Mouse (Mus musculus): ENCODE data around the gene Slc22a14.

DNA sequence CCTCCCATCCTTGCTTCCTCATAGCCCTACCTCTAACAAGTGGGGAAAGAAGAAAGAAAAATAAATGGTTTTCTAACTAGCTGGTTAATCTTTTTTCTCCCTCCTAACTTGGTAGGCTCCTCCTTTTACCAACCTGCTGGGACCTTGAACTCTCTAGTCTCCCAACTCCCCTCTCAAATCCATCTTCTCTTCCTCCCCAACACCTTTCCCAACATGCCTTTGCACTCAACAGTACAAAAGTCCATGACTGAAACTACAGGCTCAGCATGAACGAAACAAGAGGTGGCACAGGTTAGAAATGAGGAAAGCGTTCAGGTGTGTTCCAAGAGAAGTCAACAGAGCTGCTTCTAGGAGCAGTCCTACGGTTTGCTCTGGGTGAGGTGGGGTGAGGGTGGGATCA, 126.1 kb downstream of the Slc22a14 start:
- no peak for TF ChIP-seq CTCF (IDR thresholded peaks at IDR 0.05; ENCODE audit: borderline replicate concordance, insufficient read depth, low read depth, low read length)
- no peak for TF ChIP-seq POLR2A (IDR thresholded peaks at IDR 0.05; ENCODE audit: borderline replicate concordance, insufficient read depth, low read length)

All from cerebellum, adult 2 months (tissue).